Mouse (Mus musculus) MEL-GATA-1-ER (cell line): ENCODE data around the gene Ptpn9.

Experiments used
- DNase-seq: peaks from one replicate; pipeline ENCODE4 v3.0.0-alpha.2; 2012; ENCODE audit warnings: low read depth; ENCODE audit errors: extremely low read depth

The Ptpn9 gene

GRCm38 (mm10) chr9:57013756-57014155, 19.0 kb downstream of the Ptpn9 start:
- DNase-seq: no peak

GRCm38 (mm10) chr9:57014766-57015165, 20.0 kb downstream of the Ptpn9 start:
- DNase-seq: no peak

GRCm38 (mm10) chr9:57017631-57018030, 22.9 kb downstream of the Ptpn9 start:
- no peak for DNase-seq

GRCm38 (mm10) chr9:57031756-57032155, 37.0 kb downstream of the Ptpn9 start:
- no peak for DNase-seq

GRCm38 (mm10) chr9:57056237-57056636, 61.5 kb downstream of the Ptpn9 start:
- DNase-seq: peak; percentile 50

- DNase-seq: no peak
Measured at GRCm38 (mm10) chr9:57064164-57064563, 69.4 kb downstream of the Ptpn9 start.

- no peak for DNase-seq
Measured at GRCm38 (mm10) chr9:57068266-57068665, 73.5 kb downstream of the Ptpn9 start.

GRCm38 (mm10) chr9:57070262-57070661, 75.5 kb downstream of the Ptpn9 start:
- peak; percentile 44 for DNase-seq

GRCm38 (mm10) chr9:57070800-57071545, 76.2 kb downstream of the Ptpn9 start:
- DNase-seq: peak; percentile 26

- DNase-seq: peak; percentile 74
Measured at GRCm38 (mm10) chr9:57071801-57072351, 77.2 kb downstream of the Ptpn9 start, which contains the start of gene Sin3a. TSS of gene Sin3a (plus strand) at chr9:57072040.

GRCm38 (mm10) chr9:57072526-57072988, 77.8 kb downstream of the Ptpn9 start:
- DNase-seq: no peak

- DNase-seq: peak; percentile 100
Measured at GRCm38 (mm10) chr9:57072989-57073789, 78.5 kb downstream of the Ptpn9 start.

- no peak for DNase-seq
Measured at GRCm38 (mm10) chr9:57073790-57074094, 79.0 kb downstream of the Ptpn9 start.

GRCm38 (mm10) chr9:57074171-57074821, 79.6 kb downstream of the Ptpn9 start:
- peak; percentile 24 for DNase-seq

GRCm38 (mm10) chr9:57074822-57075603, 80.3 kb downstream of the Ptpn9 start:
- DNase-seq: peak; percentile 81

- peak; percentile 99 for DNase-seq
Measured at GRCm38 (mm10) chr9:57075681-57076381, 81.1 kb downstream of the Ptpn9 start.

- peak; percentile 65 for DNase-seq
Measured at GRCm38 (mm10) chr9:57076701-57077660, 82.3 kb downstream of the Ptpn9 start.

- DNase-seq: no peak
Measured at GRCm38 (mm10) chr9:57082236-57082635, 87.5 kb downstream of the Ptpn9 start.
